Mouse (Mus musculus) heart, embryonic 13.5 days (tissue): ENCODE data around the gene Cpne9. TPM values are rescaled to one million over a fixed set of nuclear protein-coding genes. Genes with fewer than 3 reads are reported as not detected.

Source experiments
- ATAC-seq: fragments of 200-750 bp; cut with Nextera tagmentation; 2 replicates; pipeline ENCODE4 v1.8.0; 2017; ENCODE audit warnings: moderate TSS enrichment; ENCODE audit not compliant: insufficient number of reproducible peaks, low FRiP score, low TSS enrichment; ENCODE audit errors: extremely low read depth
- H3K27ac ChIP-seq: fragments of 300-500 bp; sonication (generic); replicated peaks from 2 replicates; pipeline ENCODE4 v1.5.1; 2015; ENCODE audit warnings: moderate library complexity, mild to moderate bottlenecking, inconsistent platforms
- H3K27me3 ChIP-seq: fragments of 300-500 bp; sonication (generic); replicated peaks from 2 replicates; pipeline ENCODE4 v1.6.1; 2015; ENCODE audit warnings: mild to moderate bottlenecking, inconsistent platforms
- H3K36me3 ChIP-seq: fragments of 300-500 bp; sonication (generic); 2 replicates; pipeline ENCODE4 v1.6.1; 2015; ENCODE audit warnings: mild to moderate bottlenecking, inconsistent platforms
- H3K4me1 ChIP-seq: fragments of 300-500 bp; sonication (generic); 2 replicates; pipeline ENCODE4 v1.6.1; 2015; ENCODE audit warnings: inconsistent platforms
- H3K4me2 ChIP-seq: fragments of 300-500 bp; sonication (generic); 2 replicates; pipeline ENCODE4 v1.6.1; 2015; ENCODE audit warnings: inconsistent platforms, mild to moderate bottlenecking, moderate library complexity
- H3K4me3 ChIP-seq: fragments of 300-500 bp; sonication (generic); 2 replicates; pipeline ENCODE4 v1.5.1; 2015; ENCODE audit warnings: moderate library complexity, mild to moderate bottlenecking, inconsistent platforms
- H3K9ac ChIP-seq: fragments of 300-500 bp; sonication (generic); 2 replicates; pipeline ENCODE4 v1.6.1; 2015; ENCODE audit warnings: inconsistent platforms, mild to moderate bottlenecking, moderate library complexity
- H3K9me3 ChIP-seq: fragments of 300-500 bp; sonication (generic); 2 replicates; pipeline ENCODE4 v1.6.1; 2016; ENCODE audit warnings: inconsistent platforms
- WGBS: fragments of 180-500 bp; shearing (Covaris S2); methylation state at CpG from one replicate; pipeline ENCODE4 v1.1.7; 2015; ENCODE audit warnings: mixed read lengths; 5-methylcytosine and 5-hydroxymethylcytosine counted together
- polyA plus RNA-seq: library from polyadenylated mRNA; unstranded; fragments of >200 nt; fragmentation: Nextera tagmentation; extraction: Ambion mirVana; gene quantifications from 2 replicates; pipeline ENCODE4 v1.2.1, GENCODE M21; 2015

Cpne9 gene
- polyA plus RNA-seq, 1 experiment from 2014 or later: not detected

GRCm38 (mm10) chr6:113343177-113344092 is 61.3 kb downstream of the Cpne9 start, which contains the start of gene Camk1:
TSS of gene Camk1 (minus strand) at chr6:113343984.
- H3K4me2 ChIP-seq: peak within 1 kb of the TSS; percentile 82
- no peaks in the 10 kb centered on the region for H3K27me3 ChIP-seq
- 11% methylated on average over 32 of the region's 32 CpGs for WGBS
- peaks cover 29% of the 10 kb centered on the region for H3K36me3 ChIP-seq
- H3K27ac ChIP-seq: peak within 1 kb of the TSS; percentile 70
- no peaks in the 10 kb centered on the region for H3K9me3 ChIP-seq
- peak within 1 kb of the TSS; percentile 92 for H3K9ac ChIP-seq
- peak within 1 kb of the TSS; percentile 71 for H3K4me3 ChIP-seq
- peaks cover 41% of the 10 kb centered on the region for H3K4me1 ChIP-seq
- ATAC-seq: peak; percentile 61; the same call in 1 of the 2 replicates

- Histone ChIP-seq H3K4me1 (peaks cover 41% of the 10 kb centered on the region), H3K9ac (peak overlapping the region; percentile 92), H3K9me3 (no peaks in the 10 kb centered on the region), H3K27ac (peak overlapping the region; percentile 70), H3K27me3 (no peaks in the 10 kb centered on the region), H3K36me3 (peaks cover 20% of the 10 kb centered on the region), H3K4me2 (peak overlapping the region; percentile 82), H3K4me3 (peak overlapping the region; percentile 71; the same call in 1 of the 2 replicates)
- ATAC-seq: no peak
- WGBS: 40% methylated on average over 2 of the region's 2 CpGs
These were observed 62.2 kb downstream of the Cpne9 start for GRCm38 (mm10) chr6:113344321-113344720.

- Histone ChIP-seq H3K27me3 (no peaks in the 10 kb centered on the region), H3K4me1 (peaks cover 27% of the 10 kb centered on the region), H3K9me3 (no peaks in the 10 kb centered on the region), H3K36me3 (no peaks in the 10 kb centered on the region), H3K4me3 (no peak overlapping the region), H3K27ac (no peak overlapping the region), H3K4me2 (no peak overlapping the region), H3K9ac (no peak overlapping the region)
- 72% methylated on average over 4 of the region's 4 CpGs for WGBS
- no peak for ATAC-seq
These were observed 64.8 kb downstream of the Cpne9 start for GRCm38 (mm10) chr6:113346897-113347296.

GRCm38 (mm10) chr6:113350538-113350937 is 68.4 kb downstream of the Cpne9 start:
- Histone ChIP-seq H3K4me2 (no peak overlapping the region), H3K9me3 (no peaks in the 10 kb centered on the region), H3K27ac (no peak overlapping the region), H3K36me3 (no peaks in the 10 kb centered on the region), H3K9ac (no peak overlapping the region), H3K4me3 (no peak overlapping the region), H3K4me1 (0 out of 2 replicates have a peak, but pooled peaks cover 2% of the 10 kb centered on the region), H3K27me3 (no peaks in the 10 kb centered on the region)
- no peak for ATAC-seq

GRCm38 (mm10) chr6:113351161-113351560 is 69.1 kb downstream of the Cpne9 start:
- H3K9ac ChIP-seq: no peak overlapping the region
- H3K27ac ChIP-seq: no peak overlapping the region
- no peaks in the 10 kb centered on the region for H3K36me3 ChIP-seq
- no peak overlapping the region for H3K4me3 ChIP-seq
- no peaks in the 10 kb centered on the region for H3K27me3 ChIP-seq
- ATAC-seq: no peak
- H3K4me1 ChIP-seq: 0 out of 2 replicates have a peak, but pooled peaks cover 2% of the 10 kb centered on the region
- 65% methylated on average over 1 of the region's 1 CpGs for WGBS
- no peak overlapping the region for H3K4me2 ChIP-seq
- H3K9me3 ChIP-seq: no peaks in the 10 kb centered on the region

- Histone ChIP-seq H3K4me3 (no peak overlapping the region), H3K9me3 (no peaks in the 10 kb centered on the region), H3K36me3 (no peaks in the 10 kb centered on the region), H3K4me1 (0 out of 2 replicates have a peak, but pooled peaks cover 2% of the 10 kb centered on the region), H3K27me3 (no peaks in the 10 kb centered on the region), H3K27ac (no peak overlapping the region), H3K4me2 (no peak overlapping the region), H3K9ac (no peak overlapping the region)
- ATAC-seq: no peak
- 58% methylated on average over 10 of the region's 10 CpGs for WGBS
These were observed 69.5 kb downstream of the Cpne9 start for GRCm38 (mm10) chr6:113351653-113352052.

- H3K9ac ChIP-seq: no peak overlapping the region
- H3K36me3 ChIP-seq: no peaks in the 10 kb centered on the region
- H3K4me2 ChIP-seq: no peak overlapping the region
- H3K27ac ChIP-seq: no peak overlapping the region
- H3K9me3 ChIP-seq: no peaks in the 10 kb centered on the region
- H3K4me3 ChIP-seq: no peak overlapping the region
- 63% methylated on average over 3 of the region's 3 CpGs for WGBS
- H3K4me1 ChIP-seq: 0 out of 2 replicates have a peak, but pooled peaks cover 2% of the 10 kb centered on the region
- H3K27me3 ChIP-seq: no peaks in the 10 kb centered on the region; the same call in 1 of the 2 replicates
- no peak for ATAC-seq
These were observed 70.7 kb downstream of the Cpne9 start for GRCm38 (mm10) chr6:113352820-113353219.

- H3K4me1 ChIP-seq: 0 out of 2 replicates have a peak, but pooled peaks cover 2% of the 10 kb centered on the region
- H3K9me3 ChIP-seq: no peaks in the 10 kb centered on the region
- ATAC-seq: no peak
These were observed 71.6 kb downstream of the Cpne9 start for GRCm38 (mm10) chr6:113353696-113354095.

More at GRCm38 (mm10) chr6:113353696-113354095, 71.6 kb downstream of the Cpne9 start:
- 43% methylated on average over 3 of the region's 3 CpGs for WGBS
- H3K4me2 ChIP-seq: no peak overlapping the region
- no peak overlapping the region for H3K9ac ChIP-seq
- no peaks in the 10 kb centered on the region for H3K36me3 ChIP-seq
- no peak overlapping the region for H3K27ac ChIP-seq
- no peak overlapping the region for H3K4me3 ChIP-seq
- H3K27me3 ChIP-seq: no peaks in the 10 kb centered on the region; the same call in 1 of the 2 replicates

Other genes starting within 250 kb of the Cpne9 start
- 32.2 and 34.9 TPM in 2 replicates for gene Thumpd3, start 236.1 kb upstream of the Cpne9 start, polyA plus RNA-seq
- gene Setd5, start 204.9 kb upstream of the Cpne9 start, polyA plus RNA-seq: 49.5 and 55.8 TPM in 2 replicates
- 0.36 and 0.62 TPM in 2 replicates for gene Lhfpl4, start 86.9 kb upstream of the Cpne9 start, polyA plus RNA-seq
- 23.5 and 23.6 TPM in 2 replicates for gene Mtmr14, start 44.5 kb upstream of the Cpne9 start, polyA plus RNA-seq
- gene Brpf1, start 24.8 kb downstream of the Cpne9 start, polyA plus RNA-seq: 11.1 and 11.6 TPM in 2 replicates
- gene Ogg1, start 44.7 kb downstream of the Cpne9 start, polyA plus RNA-seq: 9.5 and 11.6 TPM in 2 replicates
- gene Camk1, start 61.7 kb downstream of the Cpne9 start, polyA plus RNA-seq: 109 and 115 TPM in 2 replicates
- gene Tada3, start 95.6 kb downstream of the Cpne9 start, polyA plus RNA-seq: 39.6 and 41.5 TPM in 2 replicates
- 264 and 283 TPM in 2 replicates for gene Arpc4, start 95.8 kb downstream of the Cpne9 start, polyA plus RNA-seq
- gene Ttll3, start 107.0 kb downstream of the Cpne9 start, polyA plus RNA-seq: 1.7 and 2.0 TPM in 2 replicates
- gene Rpusd3, start 137.0 kb downstream of the Cpne9 start, polyA plus RNA-seq: 13.6 and 17.9 TPM in 2 replicates
- gene Cidec, start 153.5 kb downstream of the Cpne9 start, polyA plus RNA-seq: not detected in 2 replicates
- 59.5 and 67.6 TPM in 2 replicates for gene Jagn1, start 160.3 kb downstream of the Cpne9 start, polyA plus RNA-seq
- 1.1 and 1.2 TPM in 2 replicates for gene Il17re, start 176.2 kb downstream of the Cpne9 start, polyA plus RNA-seq
- 4.4 and 6.7 TPM in 2 replicates for gene Il17rc, start 189.1 kb downstream of the Cpne9 start, polyA plus RNA-seq
- 37.6 and 46.9 TPM in 2 replicates for gene Creld1, start 201.0 kb downstream of the Cpne9 start, polyA plus RNA-seq
- gene Prrt3, start 219.6 kb downstream of the Cpne9 start, polyA plus RNA-seq: 0.20 and 0.36 TPM in 2 replicates
- gene Emc3, start 249.3 kb downstream of the Cpne9 start, polyA plus RNA-seq: 76.5 and 86.7 TPM in 2 replicates
- 7.7 and 8.0 TPM in 2 replicates for gene Fancd2, start 249.4 kb downstream of the Cpne9 start, polyA plus RNA-seq